Mouse (Mus musculus): ENCODE data around the gene Zbtb48. TPM values are rescaled to one million over a fixed set of nuclear protein-coding genes. Genes with fewer than 3 reads are reported as not detected.

Gene Zbtb48
- polyA plus RNA-seq, 1 experiment from 2014 or later = 25.4 TPM

DNA sequence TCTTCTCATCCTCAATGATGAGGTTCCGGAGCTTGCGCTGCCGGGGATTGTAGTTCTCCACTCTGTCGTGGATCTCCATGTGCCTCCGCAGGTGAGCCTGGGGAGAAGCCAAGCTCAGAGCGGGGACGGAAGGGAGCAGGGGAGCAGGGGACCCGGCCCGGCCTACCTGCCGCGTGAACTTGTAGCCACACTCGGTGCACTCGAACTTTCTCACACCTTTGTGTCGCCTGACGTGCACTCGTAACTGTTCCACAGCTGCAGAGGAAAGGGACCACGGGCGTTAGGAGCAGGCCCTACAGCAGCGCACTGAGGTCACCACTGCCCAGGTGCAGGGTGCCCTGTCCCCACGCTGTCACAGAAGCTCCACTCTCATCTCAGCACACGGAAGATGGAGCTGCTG, 7.4 kb downstream of the Zbtb48 start:
- no peaks in the 10 kb centered on the region for H3K9me3 ChIP-seq (ENCODE audit: control insufficient read depth, low read length)
- H3K4me2 ChIP-seq (ENCODE audit: low read length) = no peak overlapping the region
- no peak overlapping the region for H3K9ac ChIP-seq (replicated peaks; ENCODE audit: low read depth, low read length)
- 93% methylated on average over 21 of the region's 21 CpGs for WGBS
- H3K27me3 ChIP-seq (replicated peaks; ENCODE audit: control insufficient read depth, insufficient read depth, low read length) = no peaks in the 10 kb centered on the region
- peaks cover 9% of the 10 kb centered on the region for H3K4me1 ChIP-seq (replicated peaks; ENCODE audit: control insufficient read depth, insufficient read depth, low read length)
- peaks cover 8% of the 10 kb centered on the region for H3K36me3 ChIP-seq (ENCODE audit: control insufficient read depth, insufficient read depth)
- ATAC-seq = no peak
- no peak overlapping the region for H3K27ac ChIP-seq (ENCODE audit: low read length)
- no peak overlapping the region for H3K4me3 ChIP-seq (replicated peaks; ENCODE audit: low read length)

DNA sequence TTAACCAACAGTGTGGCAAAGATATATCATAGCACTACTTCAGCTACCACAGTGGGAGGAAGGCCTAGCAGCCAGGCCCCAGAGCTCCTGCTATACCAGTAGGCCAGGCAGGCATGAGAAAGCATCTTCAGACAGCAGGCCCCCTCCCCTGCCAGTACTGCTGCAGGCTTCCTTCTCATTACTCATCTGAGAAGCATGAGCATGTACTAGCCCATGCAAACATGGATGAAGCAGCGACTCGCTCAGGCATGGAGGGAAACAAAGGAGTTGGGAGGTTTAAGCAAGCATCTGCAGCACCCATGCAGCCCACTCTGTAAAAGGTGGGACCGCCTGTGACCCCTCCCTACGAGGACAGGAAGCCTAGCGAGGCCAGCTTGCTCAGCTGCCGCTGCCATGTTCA, 8.4 kb downstream of the Zbtb48 start:
- no peak for ATAC-seq
- Histone ChIP-seq H3K4me2 (ENCODE audit: low read length) (no peak overlapping the region), H3K9me3 (ENCODE audit: control insufficient read depth, low read length) (no peaks in the 10 kb centered on the region), H3K27ac (ENCODE audit: low read length) (no peak overlapping the region), H3K9ac (replicated peaks; ENCODE audit: low read depth, low read length) (no peak overlapping the region), H3K27me3 (replicated peaks; ENCODE audit: control insufficient read depth, insufficient read depth, low read length) (no peaks in the 10 kb centered on the region), H3K36me3 (ENCODE audit: control insufficient read depth, insufficient read depth) (peaks cover 8% of the 10 kb centered on the region), H3K4me1 (replicated peaks; ENCODE audit: control insufficient read depth, insufficient read depth, low read length) (peaks cover 4% of the 10 kb centered on the region), H3K4me3 (replicated peaks; ENCODE audit: low read length) (no peak overlapping the region)
- WGBS = 85% methylated on average over 6 of the region's 6 CpGs

DNA sequence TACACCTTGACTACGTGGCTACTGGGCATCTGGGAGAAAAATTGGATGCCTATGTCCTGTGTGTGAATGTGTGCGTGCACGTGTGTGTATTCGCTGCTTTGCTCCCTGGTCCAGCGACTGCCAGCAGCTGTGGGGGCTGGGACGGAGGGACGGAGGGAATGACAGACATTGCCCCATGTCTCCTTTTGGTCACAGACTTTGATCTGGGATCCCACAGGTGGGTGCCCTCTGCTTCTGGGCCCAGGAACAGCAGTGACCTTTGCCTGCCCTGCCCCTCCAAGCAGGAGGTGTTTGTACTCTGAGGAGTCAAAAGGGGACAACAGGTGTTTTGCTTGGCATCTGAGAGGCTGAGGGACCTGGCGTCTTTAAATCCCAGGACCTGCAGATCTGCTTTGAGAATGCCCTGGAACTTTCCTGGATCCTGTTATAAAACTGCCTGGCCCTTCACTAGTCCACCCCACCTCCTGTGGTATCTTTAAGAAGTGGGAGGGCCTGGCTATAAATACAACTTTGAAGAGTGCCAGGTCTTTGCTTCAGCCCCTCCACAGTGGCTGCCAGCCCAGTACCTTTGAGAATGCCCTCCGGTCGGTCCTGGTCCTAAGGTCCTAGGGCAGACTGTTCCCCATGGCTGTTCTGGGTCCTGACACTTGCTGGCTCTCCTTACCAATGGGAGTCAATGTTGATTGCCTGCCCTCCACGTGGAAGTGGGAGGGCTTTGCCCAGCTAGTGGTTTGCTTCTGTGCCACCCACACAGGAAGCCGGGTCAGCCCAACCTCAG, 14.2 kb downstream of the Zbtb48 start:
- H3K4me1 ChIP-seq (replicated peaks; ENCODE audit: control insufficient read depth, insufficient read depth, low read length) = peaks cover 21% of the 10 kb centered on the region
- WGBS = 84% methylated on average over 12 of the region's 12 CpGs

DNA sequence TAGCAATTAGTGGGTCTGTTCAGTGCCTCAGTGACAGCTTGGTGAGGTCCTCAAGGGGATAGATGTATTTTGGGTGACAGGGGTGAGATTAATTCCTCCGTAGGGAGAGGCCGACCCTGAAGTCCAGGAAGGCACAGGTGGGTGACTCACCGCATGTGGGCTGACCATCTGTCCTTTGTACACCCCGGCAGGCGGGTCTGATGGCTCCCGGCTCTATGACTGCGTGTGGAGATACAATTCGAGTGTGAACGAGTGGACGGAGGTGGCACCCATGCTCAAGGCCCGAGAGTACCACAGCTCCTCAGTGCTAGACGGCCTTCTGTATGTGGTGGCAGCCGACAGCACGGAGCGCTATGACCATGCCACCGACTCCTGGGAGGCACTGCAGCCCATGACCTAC, 15.4 kb downstream of the Zbtb48 start:
- Histone ChIP-seq H3K4me1 (replicated peaks; ENCODE audit: control insufficient read depth, insufficient read depth, low read length) (peaks cover 26% of the 10 kb centered on the region), H3K4me2 (ENCODE audit: low read length) (no peak overlapping the region), H3K27ac (ENCODE audit: low read length) (no peak overlapping the region), H3K9me3 (ENCODE audit: control insufficient read depth, low read length) (no peaks in the 10 kb centered on the region), H3K36me3 (ENCODE audit: control insufficient read depth, insufficient read depth) (no peaks in the 10 kb centered on the region), H3K4me3 (replicated peaks; ENCODE audit: low read length) (no peak overlapping the region), H3K9ac (replicated peaks; ENCODE audit: low read depth, low read length) (no peak overlapping the region), H3K27me3 (replicated peaks; ENCODE audit: control insufficient read depth, insufficient read depth, low read length) (peaks cover 15% of the 10 kb centered on the region)
- ATAC-seq = no peak
- WGBS = 92% methylated on average over 16 of the region's 16 CpGs

More for the DNA sequence above, 14.2 kb downstream of the Zbtb48 start:
- Histone ChIP-seq H3K9me3 (ENCODE audit: control insufficient read depth, low read length) (no peaks in the 10 kb centered on the region), H3K36me3 (ENCODE audit: control insufficient read depth, insufficient read depth) (no peaks in the 10 kb centered on the region), H3K4me3 (replicated peaks; ENCODE audit: low read length) (no peak overlapping the region), H3K27me3 (replicated peaks; ENCODE audit: control insufficient read depth, insufficient read depth, low read length) (peaks cover 4% of the 10 kb centered on the region; the same call in 1 of the 2 replicates), H3K9ac (replicated peaks; ENCODE audit: low read depth, low read length) (no peak overlapping the region), H3K27ac (ENCODE audit: low read length) (no peak overlapping the region), H3K4me2 (ENCODE audit: low read length) (no peak overlapping the region)
- no peak for ATAC-seq

DNA sequence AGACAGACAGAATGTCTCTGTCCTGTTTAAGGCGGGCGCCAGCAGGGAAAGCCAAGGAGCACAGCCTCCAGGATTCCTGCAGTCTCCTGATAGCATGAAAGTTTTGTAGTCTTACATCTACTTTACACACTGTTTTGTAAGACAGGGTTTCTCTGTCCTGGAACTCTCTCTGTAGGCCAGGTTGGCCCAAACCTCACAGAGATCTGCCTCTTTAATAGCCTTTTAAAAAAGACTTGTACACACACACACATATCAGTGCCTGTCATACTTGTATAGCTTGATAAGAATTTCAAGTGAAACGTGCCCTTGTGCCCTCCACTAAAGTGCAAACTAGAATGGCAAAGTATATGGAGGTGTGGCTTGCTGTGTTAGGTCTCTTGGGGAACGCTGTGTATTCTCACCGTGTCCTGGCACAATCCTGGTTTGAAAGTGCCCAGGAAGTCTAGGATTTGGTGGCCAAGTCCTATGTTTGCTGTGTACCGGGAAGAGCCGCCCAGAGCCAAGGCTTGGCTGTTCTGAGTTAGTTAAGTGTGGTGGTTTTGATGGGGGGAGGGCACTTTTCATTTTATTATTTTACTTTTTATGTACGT, 16.2 kb downstream of the Zbtb48 start:
- H3K4me3 ChIP-seq (replicated peaks; ENCODE audit: low read length) = no peak overlapping the region
- peaks cover 22% of the 10 kb centered on the region for H3K27me3 ChIP-seq (replicated peaks; ENCODE audit: control insufficient read depth, insufficient read depth, low read length)
- H3K27ac ChIP-seq (ENCODE audit: low read length) = no peak overlapping the region
- 75% methylated on average over 8 of the region's 8 CpGs for WGBS
- H3K4me2 ChIP-seq (ENCODE audit: low read length) = no peak overlapping the region
- H3K36me3 ChIP-seq (ENCODE audit: control insufficient read depth, insufficient read depth) = no peaks in the 10 kb centered on the region
- ATAC-seq = no peak
- H3K4me1 ChIP-seq (replicated peaks; ENCODE audit: control insufficient read depth, insufficient read depth, low read length) = peaks cover 26% of the 10 kb centered on the region
- H3K9ac ChIP-seq (replicated peaks; ENCODE audit: low read depth, low read length) = no peak overlapping the region
- no peaks in the 10 kb centered on the region for H3K9me3 ChIP-seq (ENCODE audit: control insufficient read depth, low read length)

DNA sequence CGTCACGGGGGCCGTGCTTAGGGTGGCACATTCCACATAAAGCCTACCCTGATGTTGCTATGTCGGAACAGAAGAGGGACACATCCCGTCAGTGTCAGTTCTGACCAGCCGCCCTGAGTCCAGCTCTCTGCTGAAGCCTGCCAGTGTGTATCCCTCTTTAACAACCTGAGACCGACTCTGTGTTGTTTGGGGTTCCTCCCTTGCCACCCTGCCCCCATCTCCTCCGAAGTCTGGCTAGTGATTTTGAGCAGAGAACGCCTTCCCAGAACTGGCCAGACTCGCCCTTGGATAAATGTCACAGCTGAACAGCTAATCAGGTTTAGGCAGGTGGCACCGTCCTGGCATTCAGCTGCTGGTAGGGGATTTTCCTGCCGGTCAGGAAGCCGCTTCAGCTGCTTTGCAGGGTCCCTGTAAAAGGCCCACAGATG, 16.8 kb downstream of the Zbtb48 start:
- Histone ChIP-seq H3K4me3 (replicated peaks; ENCODE audit: low read length) (peak overlapping the region; percentile 80; the same call in 1 of the 2 replicates), H3K4me1 (replicated peaks; ENCODE audit: control insufficient read depth, insufficient read depth, low read length) (peaks cover 26% of the 10 kb centered on the region), H3K4me2 (ENCODE audit: low read length) (peak overlapping the region; percentile 90), H3K36me3 (ENCODE audit: control insufficient read depth, insufficient read depth) (no peaks in the 10 kb centered on the region), H3K27me3 (replicated peaks; ENCODE audit: control insufficient read depth, insufficient read depth, low read length) (peaks cover 23% of the 10 kb centered on the region), H3K9ac (replicated peaks; ENCODE audit: low read depth, low read length) (no peak overlapping the region), H3K9me3 (ENCODE audit: control insufficient read depth, low read length) (no peaks in the 10 kb centered on the region), H3K27ac (ENCODE audit: low read length) (no peak overlapping the region)
- 13% methylated on average over 13 of the region's 13 CpGs for WGBS
- no peak for ATAC-seq

DNA sequence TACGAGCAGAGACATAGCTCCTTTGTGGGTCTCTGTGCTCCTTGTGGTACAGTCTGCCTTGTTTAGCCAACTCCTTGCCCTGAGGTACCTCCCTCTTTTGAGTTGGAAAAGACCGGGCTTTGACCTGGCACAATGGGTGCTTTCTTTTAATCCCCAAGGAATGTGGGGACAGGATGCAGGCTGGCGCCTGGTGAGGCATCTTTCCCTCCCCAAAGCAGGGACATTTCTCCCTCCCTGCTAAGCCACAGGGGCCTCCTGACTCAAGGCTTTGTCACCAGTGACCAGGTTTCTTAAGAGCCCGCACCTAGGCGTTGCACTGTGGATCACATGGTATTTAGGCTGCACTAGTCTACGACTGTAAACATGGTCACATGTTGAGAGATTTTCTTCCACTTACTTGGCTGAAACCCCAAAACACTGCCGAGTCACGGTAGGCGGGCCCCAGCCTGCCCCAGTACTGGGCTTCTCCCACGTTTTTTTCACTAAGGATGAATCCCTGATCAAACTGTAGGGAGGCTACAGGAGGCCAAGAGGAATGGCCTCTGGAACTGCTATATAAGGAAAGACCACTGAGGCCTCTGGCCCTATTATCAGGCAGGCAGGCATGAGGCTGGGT, 17.3 kb downstream of the Zbtb48 start:
- under 1% methylated on average over 10 of the region's 10 CpGs for WGBS
- Histone ChIP-seq H3K4me2 (ENCODE audit: low read length) (peak overlapping the region; percentile 90), H3K27me3 (replicated peaks; ENCODE audit: control insufficient read depth, insufficient read depth, low read length) (peaks cover 23% of the 10 kb centered on the region), H3K36me3 (ENCODE audit: control insufficient read depth, insufficient read depth) (no peaks in the 10 kb centered on the region), H3K4me1 (replicated peaks; ENCODE audit: control insufficient read depth, insufficient read depth, low read length) (peaks cover 26% of the 10 kb centered on the region), H3K27ac (ENCODE audit: low read length) (no peak overlapping the region), H3K9ac (replicated peaks; ENCODE audit: low read depth, low read length) (peak overlapping the region; percentile 19; the same call in 1 of the 2 replicates), H3K4me3 (replicated peaks; ENCODE audit: low read length) (peak overlapping the region; percentile 80), H3K9me3 (ENCODE audit: control insufficient read depth, low read length) (no peaks in the 10 kb centered on the region)
- ATAC-seq = no peak

DNA sequence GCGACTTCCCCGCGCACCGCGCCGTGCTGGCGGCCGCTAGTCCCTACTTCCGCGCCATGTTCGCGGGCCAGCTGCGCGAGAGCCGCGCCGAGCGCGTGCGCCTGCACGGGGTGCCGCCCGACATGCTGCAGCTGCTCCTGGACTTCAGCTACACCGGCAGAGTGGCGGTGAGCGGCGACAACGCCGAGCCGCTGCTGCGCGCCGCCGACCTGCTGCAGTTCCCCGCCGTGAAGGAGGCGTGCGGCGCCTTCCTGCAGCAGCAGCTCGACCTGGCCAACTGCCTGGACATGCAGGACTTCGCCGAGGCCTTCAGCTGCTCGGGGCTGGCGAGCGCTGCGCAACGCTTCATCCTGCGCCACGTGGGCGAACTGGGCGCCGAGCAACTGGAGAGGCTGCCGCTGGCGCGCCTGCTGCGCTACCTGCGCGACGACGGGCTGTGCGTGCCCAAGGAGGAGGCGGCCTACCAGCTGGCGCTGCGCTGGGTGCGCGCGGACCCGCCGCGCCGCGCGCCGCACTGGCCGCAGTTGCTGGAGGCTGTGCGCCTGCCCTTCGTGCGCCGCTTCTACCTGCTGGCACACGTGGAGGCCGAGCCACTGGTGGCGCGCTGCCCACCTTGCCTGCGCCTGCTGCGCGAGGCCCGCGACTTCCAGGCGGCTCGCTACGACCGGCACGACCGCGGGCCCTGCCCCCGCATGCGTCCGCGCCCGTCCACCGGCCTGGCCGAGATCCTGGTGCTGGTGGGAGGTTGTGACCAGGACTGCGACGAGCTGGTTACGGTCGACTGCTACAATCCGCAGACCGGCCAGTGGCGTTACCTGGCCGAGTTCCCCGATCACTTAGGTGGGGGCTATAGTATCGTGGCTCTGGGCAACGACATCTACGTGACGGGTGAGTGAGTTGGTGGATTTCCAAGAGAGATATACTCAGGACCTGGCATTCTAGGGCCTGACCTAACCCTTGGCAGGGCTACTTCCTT, 18.1 kb downstream of the Zbtb48 start:
- Histone ChIP-seq H3K36me3 (ENCODE audit: control insufficient read depth, insufficient read depth) (no peaks in the 10 kb centered on the region), H3K4me1 (replicated peaks; ENCODE audit: control insufficient read depth, insufficient read depth, low read length) (peaks cover 26% of the 10 kb centered on the region), H3K4me3 (replicated peaks; ENCODE audit: low read length) (peak overlapping the region; percentile 80), H3K9ac (replicated peaks; ENCODE audit: low read depth, low read length) (peak overlapping the region; percentile 56), H3K4me2 (ENCODE audit: low read length) (peak overlapping the region; percentile 90), H3K27ac (ENCODE audit: low read length) (peak overlapping the region; percentile 68), H3K9me3 (ENCODE audit: control insufficient read depth, low read length) (no peaks in the 10 kb centered on the region), H3K27me3 (replicated peaks; ENCODE audit: control insufficient read depth, insufficient read depth, low read length) (peaks cover 23% of the 10 kb centered on the region)
- WGBS = under 1% methylated on average over 110 of the region's 115 CpGs
- peak; percentile 83 for ATAC-seq

All from forebrain, embryonic 16.5 days (tissue).